Mouse (Mus musculus) midbrain, embryonic 11.5 days (tissue): Measurements from ENCODE around the gene Map4k4. TPM values are rescaled to one million over a fixed set of nuclear protein-coding genes. Genes with fewer than 3 reads are reported as not detected.

Source experiments
- ATAC-seq: fragments of 200-750 bp; cut with Nextera tagmentation; 2 replicates; pipeline ENCODE4 v1.8.0; 2017; ENCODE audit warnings: moderate TSS enrichment, moderate library complexity; ENCODE audit not compliant: low FRiP score
- DNase-seq: peaks from one replicate; pipeline ENCODE4 v3.0.0; 2015; ENCODE audit warnings: low spot score; ENCODE audit errors: missing footprints
- H3K27ac ChIP-seq: fragments of 300-500 bp; sonication (generic); 2 replicates; pipeline ENCODE4 v1.5.1; 2014; ENCODE audit warnings: low read depth, low read length
- H3K27me3 ChIP-seq: fragments of 300-500 bp; sonication (generic); 2 replicates; pipeline ENCODE4 v1.6.1; 2014; ENCODE audit warnings: mild to moderate bottlenecking, low read length, moderate library complexity, mixed read lengths; ENCODE audit not compliant: control insufficient read depth, insufficient read depth
- H3K36me3 ChIP-seq: fragments of 300-500 bp; sonication (generic); 2 replicates; pipeline ENCODE4 v1.6.1; 2014; ENCODE audit warnings: mild to moderate bottlenecking, low read length, moderate library complexity, mixed read lengths; ENCODE audit not compliant: control insufficient read depth, insufficient read depth
- H3K4me1 ChIP-seq: fragments of 300-500 bp; sonication (generic); 2 replicates; pipeline ENCODE4 v1.6.1; 2014; ENCODE audit warnings: low read length; ENCODE audit not compliant: control insufficient read depth, insufficient read depth
- H3K4me2 ChIP-seq: fragments of 300-500 bp; sonication (generic); 2 replicates; pipeline ENCODE4 v1.6.1; 2014; ENCODE audit warnings: mild to moderate bottlenecking, moderate library complexity
- H3K4me3 ChIP-seq: fragments of 300-500 bp; sonication (generic); 2 replicates; pipeline ENCODE4 v1.5.1; 2014; ENCODE audit warnings: low read depth, low read length
- H3K9ac ChIP-seq: fragments of 300-500 bp; sonication (generic); 2 replicates; pipeline ENCODE4 v1.6.1; 2014; ENCODE audit warnings: low read length
- H3K9me3 ChIP-seq: fragments of 300-500 bp; sonication (generic); 2 replicates; pipeline ENCODE4 v1.6.1; 2016; ENCODE audit warnings: low read length; ENCODE audit not compliant: control insufficient read depth
- WGBS: fragments of 180-500 bp; shearing (Covaris S2); extraction: QIAGEN DNeasy Blood & Tissue Kit; methylation state at CpG from one replicate; pipeline ENCODE4 v1.1.7; 2014; 5-methylcytosine and 5-hydroxymethylcytosine counted together
- polyA plus RNA-seq: library from polyadenylated mRNA; unstranded; fragments of >200 nt; fragmentation: Nextera tagmentation; extraction: Ambion mirVana; gene quantifications from 2 replicates; pipeline ENCODE4 v1.2.1, GENCODE M21; 2014

Map4k4 gene
- 30.7 and 33.7 TPM in 2 replicates for polyA plus RNA-seq

DNA sequence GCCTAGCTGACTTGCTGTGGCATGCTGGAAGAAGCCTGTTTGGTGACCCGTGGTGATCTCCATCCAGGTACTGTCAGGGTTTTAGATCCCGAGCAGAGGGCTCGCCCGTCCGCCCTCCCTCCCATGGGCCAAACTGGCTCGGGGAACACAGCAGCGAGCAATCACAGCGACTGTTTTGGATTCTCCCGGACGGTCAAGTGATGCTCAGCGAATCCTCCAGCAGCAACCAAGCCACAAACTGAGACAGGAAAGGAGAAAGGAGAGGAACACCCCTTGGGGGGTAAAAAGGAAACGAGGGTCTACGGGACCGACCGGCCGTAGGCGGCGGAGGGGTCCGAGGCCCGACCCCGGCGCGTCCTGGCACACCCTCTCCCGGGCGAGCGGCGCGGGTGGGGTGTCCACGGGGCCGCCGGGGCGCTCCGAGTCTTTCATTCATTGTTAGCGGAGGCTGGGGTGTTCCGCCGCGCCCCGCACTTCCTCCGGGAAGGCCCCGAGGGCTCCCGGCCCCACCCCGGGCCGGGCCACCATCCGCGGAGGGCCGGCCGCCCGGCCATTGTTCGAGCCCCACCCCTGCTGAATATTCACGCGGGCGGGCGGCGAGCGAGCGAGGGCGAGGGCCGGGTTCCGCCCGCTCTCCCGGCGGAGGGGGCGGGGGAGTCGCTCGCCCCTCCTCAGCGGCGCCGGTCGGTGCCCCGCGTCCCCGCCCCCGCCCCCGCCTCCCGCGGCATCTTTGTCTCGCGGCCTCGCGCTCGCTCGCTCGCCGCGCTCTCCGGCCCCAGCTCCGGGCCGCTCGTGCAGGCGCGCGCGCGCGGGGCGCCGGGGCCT, at the start of gene Map4k4:
Map4k4 (plus strand) TSS at position 733 of the 825 bp plus-strand sequence.
- Histone ChIP-seq H3K4me3 (peak within 1 kb of the TSS; percentile 97), H3K4me2 (peak within 1 kb of the TSS; percentile 91), H3K4me1 (peaks cover 26% of the 10 kb centered on the region), H3K27me3 (no peaks in the 10 kb centered on the region), H3K27ac (peak within 1 kb of the TSS; percentile 98), H3K9me3 (no peaks in the 10 kb centered on the region), H3K36me3 (no peaks in the 10 kb centered on the region), H3K9ac (peak within 1 kb of the TSS; percentile 100)
- peak; percentile 91 for ATAC-seq
- WGBS: under 1% methylated on average over 74 of the region's 97 CpGs
- peak; percentile 96 for DNase-seq

DNA sequence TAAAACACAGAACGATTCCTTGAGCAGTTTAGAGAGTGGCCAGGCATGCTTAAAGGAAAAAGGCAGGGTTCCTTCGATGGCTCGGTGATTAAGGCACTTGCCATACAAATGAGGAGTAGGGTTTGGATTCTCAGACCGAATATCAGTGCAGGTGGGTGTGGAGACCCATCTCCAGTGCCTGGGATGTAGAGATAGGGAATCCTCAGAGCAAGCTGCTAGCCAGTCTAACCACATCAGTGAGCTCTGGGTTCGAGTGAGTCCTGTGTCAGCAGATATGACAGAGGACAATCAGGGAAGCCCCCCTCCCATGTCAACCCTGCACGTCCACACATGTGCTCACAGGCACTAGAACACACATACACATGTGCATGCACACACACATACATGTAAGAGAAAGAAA, 44.8 kb upstream of the Map4k4 start:
- H3K27ac ChIP-seq: no peak overlapping the region
- no peak overlapping the region for H3K4me3 ChIP-seq
- DNase-seq (no peak), ATAC-seq (no peak)
- H3K9me3 ChIP-seq: no peaks in the 10 kb centered on the region
- WGBS: 80% methylated on average over 6 of the region's 6 CpGs
- H3K27me3 ChIP-seq: no peaks in the 10 kb centered on the region
- H3K36me3 ChIP-seq: no peaks in the 10 kb centered on the region
- H3K9ac ChIP-seq: no peak overlapping the region
- no peak overlapping the region for H3K4me2 ChIP-seq
- H3K4me1 ChIP-seq: no peaks in the 10 kb centered on the region

DNA sequence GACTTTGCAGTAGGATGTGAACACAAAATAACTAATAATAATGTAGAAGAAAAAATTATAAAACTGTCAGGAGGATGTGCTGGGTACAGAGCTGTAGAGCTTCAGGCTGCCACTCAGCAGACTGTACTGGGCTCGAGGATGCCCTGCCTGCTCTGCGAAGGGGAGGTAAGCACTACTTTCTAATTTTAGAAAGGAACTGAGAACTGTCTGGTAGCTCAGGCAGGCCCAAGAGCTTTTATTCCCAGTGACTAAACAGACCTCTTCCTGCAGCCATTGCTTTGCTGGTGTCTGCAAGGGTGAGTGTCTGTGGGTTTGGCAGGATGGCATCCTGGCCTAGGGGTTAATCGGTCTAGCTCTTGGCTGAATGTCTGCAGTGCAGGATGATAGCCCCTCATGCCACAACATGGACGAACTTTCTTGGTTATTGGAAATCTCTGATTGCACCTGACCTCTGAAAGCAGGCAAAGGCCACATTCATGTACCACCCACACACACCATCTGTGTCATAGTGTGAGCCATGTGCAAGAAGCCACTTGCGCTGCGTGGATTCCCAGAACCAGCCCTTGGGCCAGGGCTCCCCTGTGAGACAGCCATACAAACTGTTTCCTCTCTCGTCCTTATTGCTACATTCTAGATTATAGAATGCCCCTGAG, 43.8 kb upstream of the Map4k4 start:
- DNase-seq (no peak), ATAC-seq (no peak)
- Histone ChIP-seq H3K27me3 (no peaks in the 10 kb centered on the region), H3K9me3 (no peaks in the 10 kb centered on the region), H3K4me1 (no peaks in the 10 kb centered on the region), H3K4me3 (no peak overlapping the region), H3K36me3 (no peaks in the 10 kb centered on the region), H3K9ac (no peak overlapping the region), H3K27ac (no peak overlapping the region), H3K4me2 (no peak overlapping the region)
- WGBS: 91% methylated on average over 7 of the region's 7 CpGs

DNA sequence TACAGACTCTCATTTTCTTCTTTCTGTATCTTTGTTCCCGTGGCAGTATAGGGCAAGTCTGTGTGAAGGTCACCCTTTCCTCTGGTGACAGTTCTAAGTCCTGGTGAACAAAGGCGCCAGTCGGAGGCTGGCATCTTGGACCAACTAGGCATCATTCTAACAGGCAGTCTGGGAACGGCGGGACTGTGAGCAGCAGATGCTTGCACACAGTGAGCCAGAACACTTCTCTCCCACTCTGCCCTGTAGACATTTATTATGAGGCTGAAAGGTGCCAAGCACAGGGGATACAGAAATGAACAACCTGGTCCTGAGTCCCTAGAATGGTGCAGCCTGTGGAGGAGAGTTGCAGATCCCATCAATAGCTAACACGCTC, 43.3 kb upstream of the Map4k4 start:
- Histone ChIP-seq H3K4me1 (no peaks in the 10 kb centered on the region), H3K4me3 (no peak overlapping the region), H3K4me2 (no peak overlapping the region), H3K9ac (no peak overlapping the region), H3K27me3 (no peaks in the 10 kb centered on the region), H3K9me3 (no peaks in the 10 kb centered on the region), H3K27ac (no peak overlapping the region), H3K36me3 (no peaks in the 10 kb centered on the region)
- no peak for ATAC-seq
- DNase-seq: no peak
- WGBS: 91% methylated on average over 6 of the region's 6 CpGs

DNA sequence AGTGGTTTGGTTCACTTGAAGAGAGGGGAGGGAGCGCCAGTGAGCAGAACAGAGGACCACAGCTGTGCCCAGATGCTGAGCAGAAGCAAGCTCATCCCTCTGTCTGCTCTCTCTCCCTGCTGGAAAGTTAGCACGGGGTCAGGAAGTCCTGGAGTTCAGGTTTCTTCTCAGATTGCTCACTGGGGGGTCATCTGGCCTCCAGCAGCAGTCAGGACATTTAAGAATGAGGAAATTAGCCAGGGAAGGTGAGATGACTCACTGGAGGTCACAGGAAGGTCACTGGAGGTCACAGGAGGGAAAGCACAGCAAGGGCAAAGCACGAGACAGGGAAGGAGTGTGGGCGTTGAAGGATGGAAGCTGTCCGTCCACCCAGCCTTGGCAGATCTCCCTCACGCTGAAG, 41.5 kb upstream of the Map4k4 start:
- no peak overlapping the region for H3K4me3 ChIP-seq
- no peak overlapping the region for H3K27ac ChIP-seq
- WGBS: 39% methylated on average over 6 of the region's 6 CpGs
- H3K9ac ChIP-seq: no peak overlapping the region
- no peaks in the 10 kb centered on the region for H3K4me1 ChIP-seq
- no peaks in the 10 kb centered on the region for H3K9me3 ChIP-seq
- no peaks in the 10 kb centered on the region for H3K27me3 ChIP-seq
- H3K36me3 ChIP-seq: no peaks in the 10 kb centered on the region
- DNase-seq (no peak), ATAC-seq (no peak)
- H3K4me2 ChIP-seq: no peak overlapping the region

DNA sequence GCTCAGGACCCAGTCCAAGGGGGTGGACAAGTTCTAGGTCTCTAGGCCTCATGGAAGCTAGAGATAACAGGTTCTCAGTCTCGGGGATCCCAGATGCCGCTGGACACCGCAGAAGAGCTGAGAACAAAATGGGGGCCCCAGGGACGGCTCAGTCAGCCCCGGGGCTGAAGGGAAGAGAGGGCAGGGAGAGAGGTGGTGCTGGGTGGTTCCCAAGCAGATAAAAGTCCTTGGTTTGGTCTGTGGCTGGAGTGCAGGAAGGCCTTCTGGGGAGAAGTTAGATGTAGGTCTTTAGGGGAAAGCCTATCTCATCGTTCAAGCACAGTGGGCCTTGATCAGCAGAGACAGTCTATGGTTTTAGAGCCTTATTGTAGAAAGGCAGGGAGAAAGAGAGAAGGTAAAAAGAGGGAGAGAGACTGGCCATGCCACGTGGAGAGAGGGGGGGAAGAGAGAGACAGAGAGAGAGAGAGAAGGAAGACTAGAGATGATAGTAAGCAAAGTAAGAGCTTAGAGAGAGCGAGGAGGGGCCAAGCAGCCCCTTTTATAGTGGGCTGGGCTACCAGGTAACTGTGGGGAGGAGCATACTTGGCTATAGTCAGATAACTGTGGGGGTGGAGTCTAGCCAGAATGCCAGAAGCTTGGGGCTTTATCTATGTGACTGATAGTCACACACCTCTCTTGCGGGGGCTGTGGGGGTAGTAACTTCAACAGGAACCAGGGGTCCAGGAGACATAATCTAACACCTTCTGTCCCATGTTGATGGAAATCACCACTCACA, 34.2 kb upstream of the Map4k4 start:
- Histone ChIP-seq H3K4me3 (no peak overlapping the region), H3K36me3 (no peaks in the 10 kb centered on the region), H3K27ac (no peak overlapping the region), H3K27me3 (no peaks in the 10 kb centered on the region), H3K4me2 (no peak overlapping the region), H3K4me1 (0 out of 2 replicates have a peak, but pooled peaks cover 7% of the 10 kb centered on the region), H3K9me3 (no peaks in the 10 kb centered on the region), H3K9ac (no peak overlapping the region)
- ATAC-seq (no peak), DNase-seq (no peak)
- WGBS: 86% methylated on average over 9 of the region's 9 CpGs

DNA sequence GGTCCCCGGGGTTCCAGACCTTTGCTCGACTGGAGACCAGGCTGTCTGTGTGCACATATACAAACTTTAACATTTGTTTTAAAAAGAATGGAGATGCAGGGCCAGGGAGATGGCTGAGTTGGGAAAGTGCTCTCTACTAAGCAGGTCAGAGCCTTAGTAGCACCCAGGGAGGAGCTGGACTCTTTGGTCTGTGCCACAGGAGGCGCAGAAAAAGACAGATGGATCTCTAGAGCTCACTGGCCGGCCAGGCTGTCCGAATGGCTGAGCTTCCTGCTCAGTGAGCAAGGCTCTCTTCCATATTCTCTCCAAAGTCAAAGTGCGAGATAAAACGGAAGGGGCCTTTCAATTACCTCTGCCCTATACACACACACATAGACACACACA, 33.6 kb upstream of the Map4k4 start:
- 83% methylated on average over 7 of the region's 7 CpGs for WGBS
- H3K4me3 ChIP-seq: no peak overlapping the region

DNA sequence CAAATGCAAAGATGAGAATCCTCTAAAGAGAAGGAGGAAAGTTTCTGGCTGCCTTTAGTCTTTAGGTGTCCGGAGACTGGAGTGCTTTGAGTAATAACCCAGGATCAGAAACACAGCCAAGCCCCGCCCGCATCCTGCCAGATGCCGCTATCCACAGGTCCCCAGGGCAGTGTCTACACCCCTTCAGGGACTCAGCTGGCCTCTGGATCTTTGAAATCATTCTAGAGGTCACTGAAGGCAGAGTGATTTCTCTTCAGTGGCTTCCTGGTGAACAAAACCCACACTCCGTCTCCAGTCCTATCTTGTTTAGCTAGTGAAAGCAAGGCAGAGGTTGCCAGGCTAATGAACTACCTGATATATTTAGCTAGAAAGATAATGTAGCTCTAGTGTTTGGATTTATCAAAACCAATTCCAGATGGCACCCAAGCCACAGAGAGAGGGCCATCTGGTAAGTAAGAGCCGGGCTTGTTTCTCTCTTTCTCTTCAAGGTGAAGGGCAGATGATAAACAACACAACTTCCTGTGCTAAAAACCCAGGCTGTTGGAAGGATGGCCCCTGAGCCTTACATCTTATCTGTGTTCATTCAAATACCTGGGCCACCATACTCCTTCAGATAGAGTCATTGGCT, 32.6 kb upstream of the Map4k4 start:
- no peak for DNase-seq
- Histone ChIP-seq H3K27me3 (no peaks in the 10 kb centered on the region), H3K27ac (no peak overlapping the region), H3K9ac (no peak overlapping the region), H3K4me2 (no peak overlapping the region), H3K9me3 (no peaks in the 10 kb centered on the region), H3K4me3 (no peak overlapping the region), H3K36me3 (no peaks in the 10 kb centered on the region), H3K4me1 (0 out of 2 replicates have a peak, but pooled peaks cover 7% of the 10 kb centered on the region)
- ATAC-seq: no peak
- WGBS: 54% methylated on average over 6 of the region's 6 CpGs

More for the DNA sequence above, 33.6 kb upstream of the Map4k4 start:
- no peak for ATAC-seq
- Histone ChIP-seq H3K4me1 (0 out of 2 replicates have a peak, but pooled peaks cover 7% of the 10 kb centered on the region), H3K36me3 (no peaks in the 10 kb centered on the region), H3K27me3 (no peaks in the 10 kb centered on the region), H3K9me3 (no peaks in the 10 kb centered on the region), H3K27ac (no peak overlapping the region), H3K4me2 (no peak overlapping the region), H3K9ac (no peak overlapping the region)
- DNase-seq: no peak
